Mouse (Mus musculus): ENCODE measurements around the gene Snrnp70. TPM values are rescaled to one million over a fixed set of nuclear protein-coding genes. Genes with fewer than 3 reads are reported as not detected.

The Snrnp70 gene
- polyA plus RNA-seq, 1 experiment from 2014 or later = 81.3 TPM

DNA sequence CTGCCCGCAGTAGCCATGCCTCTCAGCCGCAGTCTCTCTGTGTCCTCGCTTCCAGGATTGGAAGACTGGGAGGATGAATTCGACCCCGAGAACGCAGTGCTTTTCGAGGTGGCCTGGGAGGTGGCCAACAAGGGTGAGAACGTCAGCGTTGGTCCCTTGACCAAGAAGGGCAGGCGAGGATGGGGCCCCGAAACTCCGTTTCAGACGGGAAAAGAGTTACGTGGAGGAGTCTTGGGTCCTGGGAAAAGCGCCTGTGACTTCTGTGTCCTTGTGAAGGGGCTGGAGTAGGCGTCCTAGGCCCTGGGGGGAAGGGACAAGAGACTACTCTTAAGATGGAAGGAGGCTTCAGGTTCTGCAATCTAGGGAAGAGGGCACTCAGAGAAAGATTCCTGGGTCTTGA lies 39.5 kb upstream of the Snrnp70 start:
- H3K4me1 ChIP-seq (replicated peaks; ENCODE audit: control insufficient read depth, insufficient read depth, low read length) = peaks cover 4% of the 10 kb centered on the region; the same call in 1 of the 2 replicates
- TF ChIP-seq CTCF (IDR thresholded peaks at IDR 0.05; ENCODE audit: low read depth) = no peak
- H3K9me3 ChIP-seq (ENCODE audit: control insufficient read depth) = no peaks in the 10 kb centered on the region
- H3K27me3 ChIP-seq (replicated peaks; ENCODE audit: control insufficient read depth, insufficient read depth, low read length) = no peaks in the 10 kb centered on the region
- peak overlapping the region; percentile 81 for H3K4me2 ChIP-seq (replicated peaks; ENCODE audit: low read depth)
- peak overlapping the region; percentile 42; the same call in 1 of the 2 replicates for H3K27ac ChIP-seq (ENCODE audit: low read depth, low read length)
- ATAC-seq = no peak
- peaks cover 24% of the 10 kb centered on the region for H3K36me3 ChIP-seq (ENCODE audit: control insufficient read depth, insufficient read depth)
- peak overlapping the region; percentile 61 for H3K9ac ChIP-seq (ENCODE audit: low read depth, low read length)
- H3K4me3 ChIP-seq (ENCODE audit: low read depth, low read length) = peak overlapping the region; percentile 77
- 1% methylated on average over 16 of the region's 16 CpGs for WGBS

DNA sequence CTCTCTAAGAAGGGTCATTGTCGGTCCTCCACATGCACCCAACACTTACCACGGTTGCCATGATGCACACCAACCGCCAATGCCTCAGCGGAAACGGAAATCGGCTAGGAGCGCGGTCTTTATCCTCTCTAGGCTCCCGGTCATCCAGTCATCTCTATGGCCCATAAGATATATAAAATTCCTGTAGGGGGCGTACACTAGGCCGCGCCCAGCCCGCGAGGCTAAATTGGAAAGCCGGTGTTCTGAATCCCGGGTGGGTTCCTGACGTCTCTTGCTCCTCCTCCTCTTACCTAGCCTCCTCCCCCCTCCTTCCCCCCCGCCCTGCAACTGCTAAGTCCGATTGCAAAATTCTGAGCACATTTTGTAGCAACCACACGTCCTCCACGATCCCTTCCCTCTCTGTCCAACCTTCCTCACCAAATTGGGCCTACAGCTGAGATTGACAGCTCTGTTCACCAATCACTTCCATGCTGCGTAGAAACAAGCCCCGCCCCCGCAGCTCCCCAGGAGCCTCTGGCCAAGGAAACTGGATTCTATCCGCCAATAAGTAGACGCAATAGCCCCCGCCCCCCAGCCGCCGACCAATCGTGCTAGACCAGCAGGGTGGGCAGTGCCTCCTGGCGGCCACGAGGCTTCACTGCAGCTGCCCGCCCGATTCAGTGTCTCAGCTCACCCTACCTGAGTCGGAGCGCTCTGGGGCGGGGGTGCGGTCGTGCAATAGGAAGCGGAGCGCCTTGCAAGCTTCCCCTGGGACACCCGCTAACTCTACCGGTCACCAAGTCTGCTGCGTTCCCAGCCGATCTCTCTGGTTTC lies 38.9 kb upstream of the Snrnp70 start, which contains the start of gene Gys1:
Gene Gys1 (plus strand): TSS at position 642 of the 813 bp plus-strand sequence.
- under 1% methylated on average over 45 of the region's 45 CpGs for WGBS
- ATAC-seq = peak; percentile 98
- H3K4me2 ChIP-seq (replicated peaks; ENCODE audit: low read depth) = peak within 1 kb of the TSS; percentile 81

DNA sequence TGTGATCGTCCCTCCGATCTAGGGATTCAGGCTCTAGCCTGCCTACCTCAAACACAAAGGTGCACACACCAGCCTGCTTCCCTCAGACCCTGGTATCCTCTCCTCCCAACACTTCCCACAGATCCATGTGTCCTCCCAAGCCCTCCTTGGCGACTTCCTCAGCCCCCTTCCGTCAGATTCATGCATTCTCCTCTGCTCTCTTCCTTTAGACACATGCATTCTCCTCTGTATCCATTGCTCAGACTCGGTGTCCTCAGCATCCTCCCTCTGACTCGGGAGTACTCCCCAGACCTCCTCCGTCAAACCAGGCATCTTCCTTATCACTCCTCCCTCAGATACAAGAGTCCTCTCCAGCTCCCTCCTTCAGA lies 38.3 kb upstream of the Snrnp70 start:
- WGBS = 1% methylated on average over 7 of the region's 7 CpGs
- peak overlapping the region; percentile 77 for H3K4me3 ChIP-seq (ENCODE audit: low read depth, low read length)
- H3K4me1 ChIP-seq (replicated peaks; ENCODE audit: control insufficient read depth, insufficient read depth, low read length) = peaks cover 4% of the 10 kb centered on the region; the same call in 1 of the 2 replicates
- no peak for TF ChIP-seq CTCF (IDR thresholded peaks at IDR 0.05; ENCODE audit: low read depth)
- H3K27me3 ChIP-seq (replicated peaks; ENCODE audit: control insufficient read depth, insufficient read depth, low read length) = no peaks in the 10 kb centered on the region
- H3K27ac ChIP-seq (ENCODE audit: low read depth, low read length) = peak overlapping the region; percentile 79; the same call in 1 of the 2 replicates
- H3K9ac ChIP-seq (ENCODE audit: low read depth, low read length) = peak overlapping the region; percentile 61
- no peak for ATAC-seq
- H3K36me3 ChIP-seq (ENCODE audit: control insufficient read depth, insufficient read depth) = peaks cover 27% of the 10 kb centered on the region
- H3K9me3 ChIP-seq (ENCODE audit: control insufficient read depth) = no peaks in the 10 kb centered on the region
- peak overlapping the region; percentile 81 for H3K4me2 ChIP-seq (replicated peaks; ENCODE audit: low read depth)

More for the DNA sequence above, 38.9 kb upstream of the Snrnp70 start, which contains the start of gene Gys1:
- Histone ChIP-seq H3K27ac (ENCODE audit: low read depth, low read length) (peak within 1 kb of the TSS; percentile 79), H3K9me3 (ENCODE audit: control insufficient read depth) (no peaks in the 10 kb centered on the region), H3K27me3 (replicated peaks; ENCODE audit: control insufficient read depth, insufficient read depth, low read length) (no peaks in the 10 kb centered on the region), H3K36me3 (ENCODE audit: control insufficient read depth, insufficient read depth) (peaks cover 25% of the 10 kb centered on the region), H3K4me1 (replicated peaks; ENCODE audit: control insufficient read depth, insufficient read depth, low read length) (peaks cover 4% of the 10 kb centered on the region; the same call in 1 of the 2 replicates), H3K9ac (ENCODE audit: low read depth, low read length) (peak within 1 kb of the TSS; percentile 61), H3K4me3 (ENCODE audit: low read depth, low read length) (peak within 1 kb of the TSS; percentile 77)
- TF ChIP-seq CTCF (IDR thresholded peaks at IDR 0.05; ENCODE audit: low read depth) = peak; percentile 98

DNA sequence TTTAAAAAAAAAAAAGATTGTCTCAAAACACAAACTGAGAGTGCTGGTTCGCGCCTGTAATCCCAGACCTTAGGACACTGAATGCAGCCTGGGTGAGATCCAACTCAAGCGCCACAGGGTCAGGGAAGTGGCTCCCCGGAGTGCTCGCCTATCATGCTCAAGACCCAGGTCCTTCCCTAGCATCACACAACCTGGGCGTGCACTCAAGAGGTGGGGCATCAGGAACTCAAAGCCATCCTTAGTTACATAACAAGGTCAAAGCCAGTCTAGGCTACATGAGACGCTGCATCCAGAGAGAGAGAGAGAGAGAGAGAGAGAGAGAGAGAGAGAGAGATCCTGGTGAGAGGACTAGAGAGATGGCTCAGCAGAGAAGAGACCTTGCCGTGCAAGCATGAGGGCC lies 31.0 kb upstream of the Snrnp70 start:
- Histone ChIP-seq H3K9me3 (ENCODE audit: control insufficient read depth) (no peaks in the 10 kb centered on the region), H3K4me3 (ENCODE audit: low read depth, low read length) (no peak overlapping the region), H3K27me3 (replicated peaks; ENCODE audit: control insufficient read depth, insufficient read depth, low read length) (no peaks in the 10 kb centered on the region), H3K27ac (ENCODE audit: low read depth, low read length) (no peak overlapping the region), H3K9ac (ENCODE audit: low read depth, low read length) (no peak overlapping the region), H3K36me3 (ENCODE audit: control insufficient read depth, insufficient read depth) (peaks cover 91% of the 10 kb centered on the region), H3K4me2 (replicated peaks; ENCODE audit: low read depth) (no peak overlapping the region), H3K4me1 (replicated peaks; ENCODE audit: control insufficient read depth, insufficient read depth, low read length) (no peaks in the 10 kb centered on the region)
- TF ChIP-seq CTCF (IDR thresholded peaks at IDR 0.05; ENCODE audit: low read depth) = no peak
- no peak for ATAC-seq
- WGBS = 89% methylated on average over 8 of the region's 8 CpGs

DNA sequence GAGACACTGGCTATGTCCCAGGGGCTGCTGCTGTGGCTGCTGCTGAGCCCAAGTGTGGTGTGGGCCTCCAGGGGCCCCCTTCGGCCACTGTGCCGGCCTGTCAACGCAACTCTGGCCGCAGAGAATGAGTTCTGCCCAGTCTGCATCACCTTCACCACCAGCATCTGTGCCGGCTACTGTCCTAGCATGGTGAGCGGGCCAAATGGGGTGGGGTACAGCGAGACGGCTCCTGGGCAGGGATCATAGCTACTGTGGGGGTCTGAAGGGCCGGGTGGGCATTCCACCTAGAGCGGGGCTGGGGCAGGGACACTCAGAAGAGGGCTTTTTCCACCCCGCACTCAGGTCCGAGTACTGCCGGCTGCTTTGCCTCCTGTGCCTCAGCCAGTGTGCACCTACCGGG lies 25.7 kb upstream of the Snrnp70 start:
- H3K27me3 ChIP-seq (replicated peaks; ENCODE audit: control insufficient read depth, insufficient read depth, low read length) = peaks cover 16% of the 10 kb centered on the region; the same call in 1 of the 2 replicates
- no peak for ATAC-seq
- H3K9ac ChIP-seq (ENCODE audit: low read depth, low read length) = no peak overlapping the region
- no peak overlapping the region for H3K4me3 ChIP-seq (ENCODE audit: low read depth, low read length)
- TF ChIP-seq CTCF (IDR thresholded peaks at IDR 0.05; ENCODE audit: low read depth) = no peak
- H3K27ac ChIP-seq (ENCODE audit: low read depth, low read length) = no peak overlapping the region
- 93% methylated on average over 14 of the region's 14 CpGs for WGBS
- H3K4me1 ChIP-seq (replicated peaks; ENCODE audit: control insufficient read depth, insufficient read depth, low read length) = no peaks in the 10 kb centered on the region
- peaks cover 54% of the 10 kb centered on the region for H3K36me3 ChIP-seq (ENCODE audit: control insufficient read depth, insufficient read depth)
- H3K9me3 ChIP-seq (ENCODE audit: control insufficient read depth) = no peaks in the 10 kb centered on the region
- no peak overlapping the region for H3K4me2 ChIP-seq (replicated peaks; ENCODE audit: low read depth)

DNA sequence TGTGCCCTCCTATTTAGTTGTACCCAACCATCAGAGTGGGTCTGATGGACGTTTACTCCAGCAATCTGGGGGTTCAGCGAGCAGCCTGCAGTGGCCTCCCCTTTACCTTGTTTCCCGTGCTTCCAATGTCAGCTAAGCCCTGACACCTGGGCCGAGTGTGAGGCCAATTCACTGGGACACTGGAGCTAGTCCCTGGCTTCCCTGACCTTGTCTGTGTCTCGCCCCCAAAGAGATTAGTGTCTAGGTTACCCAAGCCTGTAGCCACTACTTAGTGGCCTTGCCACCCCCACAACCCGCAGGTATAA lies 25.0 kb upstream of the Snrnp70 start, which contains the start of gene Lhb:
Gene Lhb (plus strand): TSS at position 206 of the 305 bp plus-strand sequence.
- H3K4me2 ChIP-seq (replicated peaks; ENCODE audit: low read depth) = no peak within 1 kb of the TSS
- no peaks in the 10 kb centered on the region for H3K9me3 ChIP-seq (ENCODE audit: control insufficient read depth)
- 42% methylated on average over 6 of the region's 6 CpGs for WGBS
- no peak within 1 kb of the TSS for H3K9ac ChIP-seq (ENCODE audit: low read depth, low read length)
- no peak for TF ChIP-seq CTCF (IDR thresholded peaks at IDR 0.05; ENCODE audit: low read depth)
- H3K36me3 ChIP-seq (ENCODE audit: control insufficient read depth, insufficient read depth) = peaks cover 49% of the 10 kb centered on the region
- H3K4me3 ChIP-seq (ENCODE audit: low read depth, low read length) = no peak within 1 kb of the TSS
- H3K4me1 ChIP-seq (replicated peaks; ENCODE audit: control insufficient read depth, insufficient read depth, low read length) = 0 out of 2 replicates have a peak, but pooled peaks cover under 1% of the 10 kb centered on the region
- peaks cover 22% of the 10 kb centered on the region for H3K27me3 ChIP-seq (replicated peaks; ENCODE audit: control insufficient read depth, insufficient read depth, low read length)
- ATAC-seq = no peak
- H3K27ac ChIP-seq (ENCODE audit: low read depth, low read length) = no peak within 1 kb of the TSS; the same call in 1 of the 2 replicates
